Mouse (Mus musculus) forebrain, embryonic 15.5 days (tissue): ENCODE data around the gene Rnf10. TPM values are rescaled to one million over a fixed set of nuclear protein-coding genes. Genes with fewer than 3 reads are reported as not detected.

Experiments
- ATAC-seq: fragments of 200-750 bp; cut with Nextera tagmentation; replicated peaks from 2 replicates; pipeline ENCODE4 v1.8.0; 2017; ENCODE audit warnings: mild to moderate bottlenecking, moderate TSS enrichment, moderate library complexity
- H3K27ac ChIP-seq: fragments of 300-500 bp; sonication (generic); replicated peaks from 2 replicates; pipeline ENCODE4 v1.5.1; 2015; ENCODE audit warnings: mild to moderate bottlenecking, inconsistent platforms
- H3K27me3 ChIP-seq: fragments of 300-500 bp; sonication (generic); 2 replicates; pipeline ENCODE4 v1.6.1; 2015; ENCODE audit warnings: inconsistent platforms
- H3K36me3 ChIP-seq: fragments of 300-500 bp; sonication (generic); 2 replicates; pipeline ENCODE4 v1.6.1; 2015; ENCODE audit warnings: mild to moderate bottlenecking, inconsistent platforms
- H3K4me1 ChIP-seq: fragments of 300-500 bp; sonication (generic); 2 replicates; pipeline ENCODE4 v1.6.1; 2015; ENCODE audit warnings: inconsistent platforms
- H3K4me2 ChIP-seq: fragments of 300-500 bp; sonication (generic); replicated peaks from 2 replicates; pipeline ENCODE4 v1.6.1; 2015; ENCODE audit warnings: mild to moderate bottlenecking, inconsistent platforms
- H3K4me3 ChIP-seq: fragments of 300-500 bp; sonication (generic); 2 replicates; pipeline ENCODE4 v1.5.1; 2015; ENCODE audit warnings: mild to moderate bottlenecking, inconsistent platforms
- H3K9ac ChIP-seq: fragments of 300-500 bp; sonication (generic); replicated peaks from 2 replicates; pipeline ENCODE4 v1.6.1; 2015; ENCODE audit warnings: mild to moderate bottlenecking, inconsistent platforms
- H3K9me3 ChIP-seq: fragments of 300-500 bp; sonication (generic); 2 replicates; pipeline ENCODE4 v1.6.1; 2016; ENCODE audit warnings: inconsistent platforms
- WGBS: fragments of 180-500 bp; shearing (Covaris S2); methylation state at CpG from one replicate; pipeline ENCODE4 v1.1.7; 2015; ENCODE audit warnings: mixed read lengths; 5-methylcytosine and 5-hydroxymethylcytosine counted together
- polyA plus RNA-seq: library from polyadenylated mRNA; unstranded; fragments of >200 nt; fragmentation: Nextera tagmentation; extraction: Ambion mirVana; gene quantifications from 2 replicates; pipeline ENCODE4 v1.2.1, GENCODE M21; 2015

The Rnf10 gene
- polyA plus RNA-seq, 1 experiment from 2014 or later, result 191 TPM

GRCm38 (mm10) chr5:115256909-115257546 lies 15.7 kb downstream of the Rnf10 start:
- Histone ChIP-seq H3K9ac (no peak overlapping the region), H3K27ac (no peak overlapping the region), H3K4me3 (no peak overlapping the region), H3K9me3 (no peaks in the 10 kb centered on the region), H3K36me3 (peaks cover 55% of the 10 kb centered on the region), H3K27me3 (no peaks in the 10 kb centered on the region), H3K4me2 (no peak overlapping the region), H3K4me1 (no peaks in the 10 kb centered on the region)
- 92% methylated on average over 10 of the region's 10 CpGs for WGBS
- ATAC-seq, result no peak

GRCm38 (mm10) chr5:115255472-115255871 lies 17.2 kb downstream of the Rnf10 start:
- Histone ChIP-seq H3K4me1 (no peaks in the 10 kb centered on the region), H3K27ac (no peak overlapping the region), H3K9me3 (no peaks in the 10 kb centered on the region), H3K36me3 (peaks cover 68% of the 10 kb centered on the region), H3K4me2 (no peak overlapping the region), H3K4me3 (no peak overlapping the region), H3K27me3 (no peaks in the 10 kb centered on the region), H3K9ac (no peak overlapping the region)
- 74% methylated on average over 1 of the region's 1 CpGs for WGBS
- ATAC-seq, result no peak

- no peak for ATAC-seq
- peaks cover 23% of the 10 kb centered on the region for H3K4me1 ChIP-seq
- no peak overlapping the region for H3K9ac ChIP-seq
- H3K9me3 ChIP-seq, result no peaks in the 10 kb centered on the region
- H3K36me3 ChIP-seq, result peaks cover 56% of the 10 kb centered on the region
- H3K27me3 ChIP-seq, result no peaks in the 10 kb centered on the region
- H3K4me2 ChIP-seq, result no peak overlapping the region
- no peak overlapping the region for H3K4me3 ChIP-seq
- H3K27ac ChIP-seq, result no peak overlapping the region
- WGBS, result 79% methylated on average over 11 of the region's 11 CpGs
These were observed 32.5 kb downstream of the Rnf10 start for GRCm38 (mm10) chr5:115240191-115240590.

- H3K9me3 ChIP-seq, result no peaks in the 10 kb centered on the region
- no peak for ATAC-seq
- peaks cover 27% of the 10 kb centered on the region for H3K4me1 ChIP-seq
- H3K9ac ChIP-seq, result peak overlapping the region; percentile 65; the same call in 1 of the 2 replicates
- H3K27me3 ChIP-seq, result no peaks in the 10 kb centered on the region; the same call in 1 of the 2 replicates
- H3K27ac ChIP-seq, result no peak overlapping the region
- peaks cover 42% of the 10 kb centered on the region for H3K36me3 ChIP-seq
- peak overlapping the region; percentile 67 for H3K4me3 ChIP-seq
- peak overlapping the region; percentile 76 for H3K4me2 ChIP-seq
- 6% methylated on average over 11 of the region's 11 CpGs for WGBS
These were observed 33.9 kb downstream of the Rnf10 start for GRCm38 (mm10) chr5:115238729-115239195.

- Histone ChIP-seq H3K27ac (0 out of 2 replicates have a peak overlapping the region, but pooled peaks have one; percentile 13), H3K4me2 (peak overlapping the region; percentile 76), H3K9ac (peak overlapping the region; percentile 65), H3K4me3 (peak overlapping the region; percentile 67), H3K9me3 (no peaks in the 10 kb centered on the region), H3K27me3 (no peaks in the 10 kb centered on the region; the same call in 1 of the 2 replicates), H3K4me1 (peaks cover 27% of the 10 kb centered on the region), H3K36me3 (peaks cover 35% of the 10 kb centered on the region)
- whole genome bisulfite sequencing, result under 1% methylated on average over 88 of the region's 88 CpGs
- peak; percentile 76 for ATAC-seq
These were observed 34.6 kb downstream of the Rnf10 start for GRCm38 (mm10) chr5:115237803-115238728.

- H3K4me3 ChIP-seq, result peak within 1 kb of the TSS; percentile 53
- peak within 1 kb of the TSS; percentile 77 for H3K4me2 ChIP-seq
- peak within 1 kb of the TSS; percentile 67 for H3K9ac ChIP-seq
- no peaks in the 10 kb centered on the region; the same call in 1 of the 2 replicates for H3K27me3 ChIP-seq
- peak; percentile 77 for ATAC-seq
- WGBS, result 1% methylated on average over 21 of the region's 21 CpGs
- H3K4me1 ChIP-seq, result peaks cover 27% of the 10 kb centered on the region
- H3K27ac ChIP-seq, result peak within 1 kb of the TSS; percentile 74
- no peaks in the 10 kb centered on the region for H3K9me3 ChIP-seq
- H3K36me3 ChIP-seq, result peaks cover 12% of the 10 kb centered on the region
These were observed 36.9 kb downstream of the Rnf10 start, which contains the start of gene Pop5 for GRCm38 (mm10) chr5:115235786-115236263. TSS of gene Pop5 (plus strand) at chr5:115235836.

- no peaks in the 10 kb centered on the region for H3K9me3 ChIP-seq
- under 1% methylated on average over 44 of the region's 45 CpGs for WGBS
- ATAC-seq, result peak; percentile 58
These were observed 37.4 kb downstream of the Rnf10 start for GRCm38 (mm10) chr5:115235323-115235771.

GRCm38 (mm10) chr5:115234519-115234918 lies 38.2 kb downstream of the Rnf10 start:
- Histone ChIP-seq H3K4me2 (no peak overlapping the region), H3K9ac (no peak overlapping the region), H3K36me3 (no peaks in the 10 kb centered on the region), H3K9me3 (no peaks in the 10 kb centered on the region), H3K27ac (no peak overlapping the region), H3K4me3 (no peak overlapping the region), H3K4me1 (peaks cover 27% of the 10 kb centered on the region), H3K27me3 (no peaks in the 10 kb centered on the region; the same call in 1 of the 2 replicates)
- ATAC-seq, result no peak
- WGBS, result 44% methylated on average over 6 of the region's 6 CpGs

More at GRCm38 (mm10) chr5:115235323-115235771, 37.4 kb downstream of the Rnf10 start:
- peak overlapping the region; percentile 77 for H3K4me2 ChIP-seq
- peaks cover 27% of the 10 kb centered on the region for H3K4me1 ChIP-seq
- H3K9ac ChIP-seq, result peak overlapping the region; percentile 67
- no peaks in the 10 kb centered on the region; the same call in 1 of the 2 replicates for H3K27me3 ChIP-seq
- H3K27ac ChIP-seq, result peak overlapping the region; percentile 74
- H3K36me3 ChIP-seq, result peaks cover 8% of the 10 kb centered on the region
- H3K4me3 ChIP-seq, result peak overlapping the region; percentile 53

GRCm38 (mm10) chr5:115233031-115233780 lies 39.5 kb downstream of the Rnf10 start:
- no peak overlapping the region for H3K4me2 ChIP-seq
- H3K27ac ChIP-seq, result no peak overlapping the region
- WGBS, result 90% methylated on average over 14 of the region's 14 CpGs

GRCm38 (mm10) chr5:115232516-115232915 lies 40.2 kb downstream of the Rnf10 start:
- H3K4me2 ChIP-seq, result no peak overlapping the region
- H3K36me3 ChIP-seq, result no peaks in the 10 kb centered on the region
- WGBS, result 74% methylated on average over 6 of the region's 6 CpGs
- no peak overlapping the region for H3K27ac ChIP-seq
- peaks cover 15% of the 10 kb centered on the region for H3K4me1 ChIP-seq
- no peak overlapping the region for H3K4me3 ChIP-seq
- no peaks in the 10 kb centered on the region; the same call in 1 of the 2 replicates for H3K27me3 ChIP-seq
- H3K9ac ChIP-seq, result no peak overlapping the region
- H3K9me3 ChIP-seq, result no peaks in the 10 kb centered on the region
- no peak for ATAC-seq

More at GRCm38 (mm10) chr5:115233031-115233780, 39.5 kb downstream of the Rnf10 start:
- no peak overlapping the region for H3K4me3 ChIP-seq
- no peaks in the 10 kb centered on the region for H3K36me3 ChIP-seq
- no peak for ATAC-seq
- H3K9me3 ChIP-seq, result no peaks in the 10 kb centered on the region
- no peak overlapping the region for H3K9ac ChIP-seq
- no peaks in the 10 kb centered on the region; the same call in 1 of the 2 replicates for H3K27me3 ChIP-seq
- H3K4me1 ChIP-seq, result peaks cover 18% of the 10 kb centered on the region

GRCm38 (mm10) chr5:115231552-115232120 lies 41.1 kb downstream of the Rnf10 start:
- Histone ChIP-seq H3K9ac (no peak overlapping the region), H3K4me3 (no peak overlapping the region), H3K4me1 (peaks cover 13% of the 10 kb centered on the region), H3K27ac (no peak overlapping the region), H3K4me2 (no peak overlapping the region), H3K9me3 (no peaks in the 10 kb centered on the region), H3K27me3 (no peaks in the 10 kb centered on the region; the same call in 1 of the 2 replicates), H3K36me3 (no peaks in the 10 kb centered on the region)
- WGBS, result 39% methylated on average over 16 of the region's 16 CpGs
- ATAC-seq, result no peak
